Mouse (Mus musculus): ENCODE measurements around the gene Man2b1. TPM values are rescaled to one million over a fixed set of nuclear protein-coding genes. Genes with fewer than 3 reads are reported as not detected.
"Not testable (repeated sequence)": the region's sequence is repeated elsewhere in the genome, so short reads cannot be mapped to it uniquely, and the experiment has no call there.

Gene Man2b1
- polyA plus RNA-seq, 1 experiment from 2014 or later: 34.8 TPM

DNA sequence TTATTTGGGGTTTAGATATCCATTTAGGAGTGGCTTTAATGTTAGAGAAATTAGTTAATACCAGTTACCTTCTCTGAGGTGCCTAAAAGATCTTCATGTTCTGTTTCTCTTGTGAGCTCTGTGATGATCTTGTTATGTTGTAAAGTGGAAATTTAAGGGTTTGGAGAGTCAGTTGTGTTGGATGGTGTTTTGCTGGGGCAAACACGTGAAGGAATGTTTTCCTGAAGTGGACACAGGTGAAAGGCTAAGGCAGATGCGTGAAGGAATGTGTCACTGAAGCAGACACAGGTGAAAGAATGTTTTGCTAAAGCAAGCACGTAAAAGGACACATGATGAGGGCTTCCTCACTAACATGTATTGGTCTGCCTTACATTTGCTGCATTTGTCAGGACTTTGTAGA lies 39.9 kb downstream of the Man2b1 start, which contains the start of gene Zfp791:
Gene Zfp791, minus strand, starts transcription at position 101 of the 400 bp plus-strand sequence.
- H3K9me3 ChIP-seq (replicated peaks): no peaks in the 10 kb centered on the region
- no peaks in the 10 kb centered on the region for H3K36me3 ChIP-seq
- 70% methylated on average over 3 of the region's 3 CpGs for WGBS
- no peak within 1 kb of the TSS for H3K27ac ChIP-seq (ENCODE audit: poor library complexity, severe bottlenecking)
- peaks cover 6% of the 10 kb centered on the region for H3K4me1 ChIP-seq (replicated peaks)
- ATAC-seq (ENCODE audit: insufficient number of reproducible peaks, low FRiP score): no peak
- H3K4me2 ChIP-seq: no peak within 1 kb of the TSS
- H3K9ac ChIP-seq: no peak within 1 kb of the TSS
- no peak within 1 kb of the TSS for H3K4me3 ChIP-seq
- no peaks in the 10 kb centered on the region for H3K27me3 ChIP-seq (replicated peaks)

GRCm38 (mm10) chr8:85123691-85124090 lies 40.6 kb downstream of the Man2b1 start:
- no peak overlapping the region for H3K4me3 ChIP-seq
- 83% methylated on average over 8 of the region's 8 CpGs for WGBS
- no peak overlapping the region for H3K9ac ChIP-seq
- H3K4me1 ChIP-seq (replicated peaks): peaks cover 4% of the 10 kb centered on the region
- no peak overlapping the region for H3K4me2 ChIP-seq
- no peaks in the 10 kb centered on the region for H3K27me3 ChIP-seq (replicated peaks)
- ATAC-seq (ENCODE audit: insufficient number of reproducible peaks, low FRiP score): no peak
- H3K27ac ChIP-seq (ENCODE audit: poor library complexity, severe bottlenecking): no peak overlapping the region
- no peaks in the 10 kb centered on the region for H3K9me3 ChIP-seq (replicated peaks)
- H3K36me3 ChIP-seq: no peaks in the 10 kb centered on the region

GRCm38 (mm10) chr8:85132335-85132734 lies 49.3 kb downstream of the Man2b1 start:
- no peak for ATAC-seq (ENCODE audit: insufficient number of reproducible peaks, low FRiP score)
- H3K9me3 ChIP-seq (replicated peaks): no peaks in the 10 kb centered on the region; the same call in 1 of the 2 replicates
- H3K27ac ChIP-seq (ENCODE audit: poor library complexity, severe bottlenecking): no peak overlapping the region
- no peak overlapping the region for H3K4me3 ChIP-seq
- no peak overlapping the region for H3K9ac ChIP-seq
- H3K27me3 ChIP-seq (replicated peaks): peaks cover 4% of the 10 kb centered on the region; the same call in 1 of the 2 replicates
- no peaks in the 10 kb centered on the region for H3K36me3 ChIP-seq
- WGBS: 88% methylated on average over 1 of the region's 1 CpGs
- H3K4me1 ChIP-seq (replicated peaks): no peaks in the 10 kb centered on the region
- H3K4me2 ChIP-seq: no peak overlapping the region

DNA sequence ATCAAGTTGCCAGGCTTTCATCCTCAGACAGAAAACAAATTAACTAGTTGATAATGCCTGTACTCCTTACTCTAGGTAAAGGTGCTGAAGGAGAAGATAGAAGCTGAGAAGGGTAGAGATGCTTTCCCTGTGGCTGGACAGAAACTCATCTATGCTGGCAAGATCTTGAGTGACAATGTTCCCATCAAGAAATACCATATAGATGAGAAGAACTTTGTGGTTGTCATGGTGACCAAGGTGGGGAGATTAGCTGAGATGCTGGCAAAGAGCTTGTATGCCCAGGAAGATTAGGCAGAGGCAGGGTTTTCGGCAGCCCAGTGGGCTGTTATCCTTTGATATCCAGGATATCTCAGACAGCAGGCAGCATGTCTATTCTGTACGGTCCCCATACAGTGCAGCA lies 52.6 kb downstream of the Man2b1 start:
- not testable (repeated sequence) for H3K4me1 ChIP-seq (replicated peaks); H3K36me3 ChIP-seq; H3K4me2 ChIP-seq; H3K9me3 ChIP-seq (replicated peaks); H3K9ac ChIP-seq; H3K27me3 ChIP-seq (replicated peaks); H3K27ac ChIP-seq (ENCODE audit: poor library complexity, severe bottlenecking); ATAC-seq (ENCODE audit: insufficient number of reproducible peaks, low FRiP score); H3K4me3 ChIP-seq
- WGBS: 82% methylated on average over 2 of the region's 2 CpGs

- Histone ChIP-seq H3K27ac (ENCODE audit: poor library complexity, severe bottlenecking) (no peak overlapping the region), H3K9ac (no peak overlapping the region), H3K27me3 (replicated peaks) (no peaks in the 10 kb centered on the region), H3K36me3 (no peaks in the 10 kb centered on the region), H3K4me3 (no peak overlapping the region), H3K4me2 (no peak overlapping the region), H3K9me3 (replicated peaks) (peaks cover 28% of the 10 kb centered on the region), H3K4me1 (replicated peaks) (no peaks in the 10 kb centered on the region)
- no peak for ATAC-seq (ENCODE audit: insufficient number of reproducible peaks, low FRiP score)
- 83% methylated on average over 4 of the region's 4 CpGs for WGBS
Measured at GRCm38 (mm10) chr8:85142516-85142915, 59.4 kb downstream of the Man2b1 start.

Small RNAs within 50 kb of the gene (microRNA-seq; reads per million reads assigned to microRNA genes)
- 3.1 reads per million, percentile 8 among the genes with 10 or more reads in this experiment for gene Gm23388
- gene Mir7070: 1.9 reads per million

Other genes starting within 250 kb of the Man2b1 start
- 129 and 131 TPM in 2 replicates for gene Rad23a, start 242.6 kb upstream of the Man2b1 start, polyA plus RNA-seq (2016; fragmentation: Nextera tagmentation; extraction: Ambion mirVana)
- gene Calr, start 236.3 kb upstream of the Man2b1 start, polyA plus RNA-seq (2016; fragmentation: Nextera tagmentation; extraction: Ambion mirVana): 747 and 767 TPM in 2 replicates
- 53.6 and 59.2 TPM in 2 replicates for gene Farsa, start 226.3 kb upstream of the Man2b1 start, polyA plus RNA-seq (2016; fragmentation: Nextera tagmentation; extraction: Ambion mirVana)
- gene Syce2, start 211.2 kb upstream of the Man2b1 start, polyA plus RNA-seq (2016; fragmentation: Nextera tagmentation; extraction: Ambion mirVana): 36.5 and 36.9 TPM in 2 replicates
- gene Gcdh, start 189.3 kb upstream of the Man2b1 start, polyA plus RNA-seq (2016; fragmentation: Nextera tagmentation; extraction: Ambion mirVana): 35.5 and 36.2 TPM in 2 replicates
- gene Klf1, start 181.3 kb upstream of the Man2b1 start, polyA plus RNA-seq (2016; fragmentation: Nextera tagmentation; extraction: Ambion mirVana): 12.1 and 17.9 TPM in 2 replicates
- gene Dnase2a, start 174.7 kb upstream of the Man2b1 start, polyA plus RNA-seq (2016; fragmentation: Nextera tagmentation; extraction: Ambion mirVana): 4.2 and 4.3 TPM in 2 replicates
- gene Mast1, start 145.9 kb upstream of the Man2b1 start, polyA plus RNA-seq (2016; fragmentation: Nextera tagmentation; extraction: Ambion mirVana): 0.13 and 0.24 TPM in 2 replicates
- 0.20 and 0.31 TPM in 2 replicates for gene Rtbdn, start 136.3 kb upstream of the Man2b1 start, polyA plus RNA-seq (2016; fragmentation: Nextera tagmentation; extraction: Ambion mirVana)
- gene Gm49661, start 113.8 kb upstream of the Man2b1 start, polyA plus RNA-seq (2016; fragmentation: Nextera tagmentation; extraction: Ambion mirVana): not detected in 2 replicates
- gene Prdx2, start 113.7 kb upstream of the Man2b1 start, polyA plus RNA-seq (2016; fragmentation: Nextera tagmentation; extraction: Ambion mirVana): 638 and 672 TPM in 2 replicates
- gene Rnaseh2a, start 113.5 kb upstream of the Man2b1 start, polyA plus RNA-seq (2016; fragmentation: Nextera tagmentation; extraction: Ambion mirVana): 77.1 and 79.0 TPM in 2 replicates
- 11.9 and 13.2 TPM in 2 replicates for gene Junb, start 104.6 kb upstream of the Man2b1 start, polyA plus RNA-seq (2016; fragmentation: Nextera tagmentation; extraction: Ambion mirVana)
- gene Hook2, start 92.7 kb upstream of the Man2b1 start, polyA plus RNA-seq (2016; fragmentation: Nextera tagmentation; extraction: Ambion mirVana): 7.2 and 7.7 TPM in 2 replicates
- gene Best2, start 68.7 kb upstream of the Man2b1 start, polyA plus RNA-seq (2016; fragmentation: Nextera tagmentation; extraction: Ambion mirVana): not detected in 2 replicates
- gene Asna1, start 58.0 kb upstream of the Man2b1 start, polyA plus RNA-seq (2016; fragmentation: Nextera tagmentation; extraction: Ambion mirVana): 114 and 118 TPM in 2 replicates
- gene Trir, start 56.4 kb upstream of the Man2b1 start, polyA plus RNA-seq (2016; fragmentation: Nextera tagmentation; extraction: Ambion mirVana): 102 and 109 TPM in 2 replicates
- gene Tnpo2, start 46.4 kb upstream of the Man2b1 start, polyA plus RNA-seq (2016; fragmentation: Nextera tagmentation; extraction: Ambion mirVana): 28.8 and 34.4 TPM in 2 replicates
- gene Fbxw9, start 23.2 kb upstream of the Man2b1 start, polyA plus RNA-seq (2016; fragmentation: Nextera tagmentation; extraction: Ambion mirVana): 17.3 and 18.8 TPM in 2 replicates
- gene Gm5741, start 15.3 kb upstream of the Man2b1 start, polyA plus RNA-seq (2016; fragmentation: Nextera tagmentation; extraction: Ambion mirVana): not detected in 2 replicates
- gene Dhps, start 11.5 kb upstream of the Man2b1 start, polyA plus RNA-seq (2016; fragmentation: Nextera tagmentation; extraction: Ambion mirVana): 50.4 and 60.9 TPM in 2 replicates
- 107 and 109 TPM in 2 replicates for gene Wdr83os, start 2.5 kb upstream of the Man2b1 start, polyA plus RNA-seq (2016; fragmentation: Nextera tagmentation; extraction: Ambion mirVana)
- 31.7 and 33.2 TPM in 2 replicates for gene Wdr83, start 2.0 kb upstream of the Man2b1 start, polyA plus RNA-seq (2016; fragmentation: Nextera tagmentation; extraction: Ambion mirVana)
- gene Zfp791, start 39.8 kb downstream of the Man2b1 start, polyA plus RNA-seq (2016; fragmentation: Nextera tagmentation; extraction: Ambion mirVana): 1.2 and 1.3 TPM in 2 replicates
- not detected in 2 replicates for gene Cks1brt, start 68.7 kb downstream of the Man2b1 start, polyA plus RNA-seq (2016; fragmentation: Nextera tagmentation; extraction: Ambion mirVana)
- gene Olfr371, start 142.7 kb downstream of the Man2b1 start, polyA plus RNA-seq (2016; fragmentation: Nextera tagmentation; extraction: Ambion mirVana): not detected in 2 replicates
- gene Orc6, start 216.4 kb downstream of the Man2b1 start, polyA plus RNA-seq (2016; fragmentation: Nextera tagmentation; extraction: Ambion mirVana): 68.1 and 71.0 TPM in 2 replicates
- 118 and 124 TPM in 2 replicates for gene Vps35, start 216.5 kb downstream of the Man2b1 start, polyA plus RNA-seq (2016; fragmentation: Nextera tagmentation; extraction: Ambion mirVana)